Mouse (Mus musculus) intestine, embryonic 14.5 days (tissue): ENCODE data around the gene Ajap1. TPM values are rescaled to one million over a fixed set of nuclear protein-coding genes. Genes with fewer than 3 reads are reported as not detected.

Source experiments
- ATAC-seq: fragments of 200-750 bp; cut with Nextera tagmentation; replicated peaks from 2 replicates; pipeline ENCODE4 v1.8.0; 2017; ENCODE audit warnings: low read depth, moderate number of reproducible peaks, moderate TSS enrichment, moderate library complexity; ENCODE audit not compliant: low FRiP score, low TSS enrichment
- DNase-seq: peaks from one replicate; pipeline ENCODE4 v3.0.0-alpha.2; 2018; ENCODE audit warnings: low spot score
- H3K27ac ChIP-seq: fragments of 300-500 bp; sonication (generic); 2 replicates; pipeline ENCODE4 v1.5.1; 2014; ENCODE audit warnings: low read depth, mild to moderate bottlenecking, control low read depth
- H3K27me3 ChIP-seq: fragments of 300-500 bp; sonication (generic); replicated peaks from 2 replicates; pipeline ENCODE4 v1.6.1; 2014; ENCODE audit warnings: low read length, control low read depth; ENCODE audit not compliant: control insufficient read depth, insufficient read depth
- H3K36me3 ChIP-seq: fragments of 300-500 bp; sonication (generic); 2 replicates; pipeline ENCODE4 v1.6.1; 2014; ENCODE audit warnings: low read length, control low read depth; ENCODE audit not compliant: control insufficient read depth, insufficient read depth
- H3K4me1 ChIP-seq: fragments of 300-500 bp; sonication (generic); replicated peaks from 2 replicates; pipeline ENCODE4 v1.6.1; 2014; ENCODE audit warnings: low read length, control low read depth, mixed read lengths; ENCODE audit not compliant: control insufficient read depth, insufficient read depth
- H3K4me2 ChIP-seq: fragments of 300-500 bp; sonication (generic); 2 replicates; pipeline ENCODE4 v1.6.1; 2014; ENCODE audit warnings: low read length
- H3K4me3 ChIP-seq: fragments of 300-500 bp; sonication (generic); 2 replicates; pipeline ENCODE4 v1.5.1; 2014; ENCODE audit warnings: low read depth, low read length, control low read depth, mixed read lengths
- H3K9ac ChIP-seq: fragments of 300-500 bp; sonication (generic); 2 replicates; pipeline ENCODE4 v1.6.1; 2014; ENCODE audit warnings: mild to moderate bottlenecking, low read length
- H3K9me3 ChIP-seq: fragments of 300-500 bp; sonication (generic); 2 replicates; pipeline ENCODE4 v1.6.1; 2016; ENCODE audit warnings: low read length, control low read depth; ENCODE audit not compliant: control insufficient read depth
- WGBS: fragments of 180-500 bp; shearing (Covaris S2); extraction: QIAGEN DNeasy Blood & Tissue Kit; methylation state at CpG from one replicate; pipeline ENCODE4 v1.1.7; 2014; 5-methylcytosine and 5-hydroxymethylcytosine counted together
- polyA plus RNA-seq: library from polyadenylated mRNA; unstranded; fragments of >200 nt; fragmentation: Nextera tagmentation; extraction: Ambion mirVana; gene quantifications from 2 replicates; pipeline ENCODE4 v1.2.1, GENCODE M21; 2014

Gene Ajap1
- polyA plus RNA-seq, 1 experiment from 2014 or later: 1.3 TPM

GRCm38 (mm10) chr4:153501936-153502335 lies 19.3 kb upstream of the Ajap1 start:
- no peak for DNase-seq
- no peaks in the 10 kb centered on the region for H3K27me3 ChIP-seq
- H3K27ac ChIP-seq: no peak overlapping the region
- no peaks in the 10 kb centered on the region for H3K4me1 ChIP-seq
- no peak for ATAC-seq
- H3K4me3 ChIP-seq: no peak overlapping the region
- H3K4me2 ChIP-seq: no peak overlapping the region
- H3K36me3 ChIP-seq: no peaks in the 10 kb centered on the region
- no peaks in the 10 kb centered on the region for H3K9me3 ChIP-seq
- 66% methylated on average over 7 of the region's 7 CpGs for WGBS
- no peak overlapping the region for H3K9ac ChIP-seq

DNA sequence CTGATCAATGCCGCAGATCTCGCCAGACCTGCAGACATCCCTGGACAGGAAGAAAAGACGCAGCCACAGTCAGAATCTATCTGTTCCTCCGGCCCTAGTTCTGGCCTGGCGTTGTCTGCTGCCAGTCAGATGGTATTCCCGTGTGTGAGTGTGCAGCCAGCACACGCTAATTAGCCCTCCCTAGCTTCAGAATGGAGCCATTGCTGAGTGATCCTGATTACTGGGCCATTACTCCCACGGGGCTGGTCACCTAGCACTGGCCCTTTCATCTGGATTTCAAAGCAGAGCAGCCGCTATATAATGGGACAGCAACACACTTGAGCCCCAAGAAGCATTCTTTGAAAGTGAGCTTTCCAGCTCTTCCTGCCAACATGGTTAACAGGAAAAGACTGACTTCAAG lies 9.8 kb upstream of the Ajap1 start:
- no peak for ATAC-seq
- 64% methylated on average over 9 of the region's 9 CpGs for WGBS
- H3K9me3 ChIP-seq: no peaks in the 10 kb centered on the region

GRCm38 (mm10) chr4:153489116-153489515 lies 6.5 kb upstream of the Ajap1 start:
- Histone ChIP-seq H3K4me1 (no peaks in the 10 kb centered on the region), H3K4me3 (no peak overlapping the region), H3K9me3 (no peaks in the 10 kb centered on the region), H3K36me3 (no peaks in the 10 kb centered on the region), H3K4me2 (no peak overlapping the region), H3K27me3 (peaks cover 13% of the 10 kb centered on the region), H3K9ac (no peak overlapping the region), H3K27ac (no peak overlapping the region)
- ATAC-seq: no peak
- no peak for DNase-seq
- WGBS: 70% methylated on average over 8 of the region's 8 CpGs

More for the DNA sequence above, 9.8 kb upstream of the Ajap1 start:
- no peaks in the 10 kb centered on the region for H3K27me3 ChIP-seq
- H3K4me3 ChIP-seq: no peak overlapping the region
- no peak overlapping the region for H3K4me2 ChIP-seq
- H3K4me1 ChIP-seq: no peaks in the 10 kb centered on the region
- H3K36me3 ChIP-seq: no peaks in the 10 kb centered on the region
- no peak overlapping the region for H3K27ac ChIP-seq
- no peak overlapping the region for H3K9ac ChIP-seq
- no peak for DNase-seq

GRCm38 (mm10) chr4:153485913-153486312 lies 3.3 kb upstream of the Ajap1 start:
- ATAC-seq: no peak
- no peak overlapping the region for H3K9ac ChIP-seq
- no peak overlapping the region for H3K4me3 ChIP-seq
- H3K4me2 ChIP-seq: no peak overlapping the region
- 56% methylated on average over 4 of the region's 4 CpGs for WGBS
- H3K9me3 ChIP-seq: no peaks in the 10 kb centered on the region
- H3K4me1 ChIP-seq: peaks cover 10% of the 10 kb centered on the region
- no peak for DNase-seq
- H3K27me3 ChIP-seq: peaks cover 45% of the 10 kb centered on the region
- H3K27ac ChIP-seq: no peak overlapping the region
- no peaks in the 10 kb centered on the region for H3K36me3 ChIP-seq

- Histone ChIP-seq H3K27me3 (peaks cover 61% of the 10 kb centered on the region), H3K4me1 (peaks cover 10% of the 10 kb centered on the region), H3K9me3 (no peaks in the 10 kb centered on the region), H3K9ac (no peak overlapping the region), H3K4me2 (no peak overlapping the region), H3K27ac (no peak overlapping the region), H3K4me3 (no peak overlapping the region), H3K36me3 (no peaks in the 10 kb centered on the region)
- WGBS: 2% methylated on average over 7 of the region's 7 CpGs
- ATAC-seq (no peak), DNase-seq (peak; percentile 91)
Measured at GRCm38 (mm10) chr4:153484392-153484791, 1.8 kb upstream of the Ajap1 start.

DNA sequence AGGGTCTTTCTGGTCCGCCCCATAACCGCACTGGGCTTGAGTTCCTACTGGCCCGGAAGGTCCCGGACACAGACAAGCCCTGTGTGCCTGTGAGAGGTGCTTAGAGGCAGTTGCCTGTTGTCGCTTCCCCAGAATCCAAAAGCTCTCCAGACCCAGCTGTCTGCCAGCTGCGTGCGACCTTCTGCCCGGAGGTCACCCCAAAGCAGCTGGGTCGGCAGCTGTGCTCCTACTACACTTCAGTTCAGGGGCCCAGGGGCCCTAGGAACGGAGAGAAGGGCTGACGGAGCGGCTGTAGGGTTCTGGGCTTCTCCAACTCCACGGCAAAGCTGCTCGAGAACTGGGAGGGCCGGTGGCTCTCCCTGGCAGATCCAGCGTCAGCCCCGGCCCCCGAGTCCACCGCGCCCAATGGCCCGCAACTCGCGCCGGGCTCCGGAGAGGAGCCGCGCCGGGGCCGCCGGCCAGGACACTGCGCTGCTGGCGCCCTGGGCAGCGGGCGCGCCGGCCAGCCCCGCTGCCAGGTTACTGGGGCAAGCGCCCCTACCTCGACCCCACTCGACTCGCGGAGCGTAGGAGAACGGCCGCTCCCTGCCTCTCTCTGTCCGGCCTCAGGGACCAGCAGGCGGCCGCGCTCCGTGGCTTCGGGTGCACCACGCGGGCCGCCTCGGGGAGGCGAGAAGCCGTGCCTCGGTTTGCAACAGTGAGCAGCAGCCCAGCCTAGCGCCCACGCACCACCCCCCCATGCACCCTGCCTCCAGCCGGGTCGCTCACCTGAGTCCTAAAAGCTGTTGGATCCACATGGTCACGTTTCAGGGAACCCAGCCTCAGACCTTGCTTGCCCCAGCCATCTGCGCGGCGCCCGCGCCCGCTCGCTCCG lies 1.0 kb downstream of the Ajap1 start:
- DNase-seq: peak; percentile 55

DNA sequence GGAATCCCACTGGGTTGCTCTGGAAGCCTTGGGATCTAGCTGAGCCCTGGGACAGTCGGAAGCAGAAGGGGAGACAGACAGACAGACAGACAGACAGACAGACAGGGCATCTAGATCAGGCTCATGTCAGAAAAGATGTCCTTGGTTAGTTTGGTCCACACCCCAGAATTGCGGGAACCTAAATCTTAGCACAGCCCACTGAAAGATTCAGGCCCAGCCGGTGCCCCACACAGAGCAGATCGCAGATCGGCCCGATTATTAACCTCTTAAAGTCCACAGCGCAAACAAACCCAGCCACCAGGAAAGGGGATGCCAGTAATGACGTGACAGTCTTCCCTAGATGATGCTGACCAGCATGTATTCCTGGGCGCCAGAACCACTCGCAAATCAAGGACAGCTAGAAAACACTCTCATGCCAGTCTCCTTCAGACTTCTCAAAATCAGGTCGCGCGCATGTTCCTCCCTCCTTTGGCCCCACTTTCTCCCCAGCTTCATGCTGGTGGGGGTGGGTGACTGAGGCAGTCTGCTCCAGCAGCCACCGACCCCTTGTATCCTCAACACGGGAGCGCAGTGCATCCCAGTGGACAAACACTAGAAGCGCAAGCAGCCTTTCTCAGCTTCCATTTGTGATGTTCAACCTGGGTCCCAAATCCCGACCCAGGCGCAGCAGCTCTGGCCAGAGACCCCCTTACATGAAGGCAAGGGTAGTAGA lies 1.9 kb downstream of the Ajap1 start:
- Histone ChIP-seq H3K9me3 (no peaks in the 10 kb centered on the region), H3K4me3 (peak overlapping the region; percentile 41; the same call in 1 of the 2 replicates), H3K27ac (no peak overlapping the region), H3K4me1 (peaks cover 10% of the 10 kb centered on the region), H3K4me2 (peak overlapping the region; percentile 75; the same call in 1 of the 2 replicates), H3K9ac (no peak overlapping the region), H3K27me3 (peaks cover 81% of the 10 kb centered on the region), H3K36me3 (no peaks in the 10 kb centered on the region)
- ATAC-seq: no peak
- DNase-seq: peak; percentile 73
- 4% methylated on average over 19 of the region's 19 CpGs for WGBS

More for the DNA sequence above, 1.0 kb downstream of the Ajap1 start:
- H3K4me2 ChIP-seq: peak overlapping the region; percentile 75
- H3K9me3 ChIP-seq: no peaks in the 10 kb centered on the region
- H3K27me3 ChIP-seq: peaks cover 86% of the 10 kb centered on the region
- WGBS: 1% methylated on average over 69 of the region's 71 CpGs
- no peaks in the 10 kb centered on the region for H3K36me3 ChIP-seq
- no peak overlapping the region for H3K9ac ChIP-seq
- peaks cover 10% of the 10 kb centered on the region for H3K4me1 ChIP-seq
- H3K27ac ChIP-seq: no peak overlapping the region
- H3K4me3 ChIP-seq: peak overlapping the region; percentile 41
- ATAC-seq: no peak

DNA sequence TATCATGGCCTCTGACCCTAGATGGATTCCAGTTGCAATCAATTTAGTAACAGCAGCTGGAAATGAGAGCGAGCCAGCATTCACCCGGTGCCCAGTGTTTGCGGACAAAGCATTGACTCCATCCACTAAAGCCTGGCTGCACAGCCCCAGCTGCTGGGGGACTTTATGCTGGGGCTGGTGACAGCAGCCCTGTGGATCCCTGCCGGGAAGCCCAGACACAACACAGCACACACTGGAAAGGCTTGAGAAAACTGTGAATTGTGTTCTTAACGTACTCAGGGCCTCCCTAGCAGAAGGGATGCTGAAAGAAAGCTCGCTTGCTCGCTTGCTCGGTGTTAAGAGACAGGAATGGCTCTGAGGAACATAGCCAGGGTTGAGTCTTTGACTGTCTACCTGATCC lies 3.5 kb downstream of the Ajap1 start:
- no peak overlapping the region for H3K4me2 ChIP-seq
- H3K9ac ChIP-seq: no peak overlapping the region
- peaks cover 10% of the 10 kb centered on the region for H3K4me1 ChIP-seq
- H3K27ac ChIP-seq: no peak overlapping the region
- H3K36me3 ChIP-seq: no peaks in the 10 kb centered on the region
- ATAC-seq: no peak
- H3K27me3 ChIP-seq: peaks cover 73% of the 10 kb centered on the region
- WGBS: 33% methylated on average over 8 of the region's 8 CpGs
- no peak for DNase-seq
- H3K4me3 ChIP-seq: no peak overlapping the region
- no peaks in the 10 kb centered on the region for H3K9me3 ChIP-seq
